Mouse (Mus musculus) left cerebral cortex, adult 6 months (tissue): ENCODE measurements around the gene Lamb2. TPM values are rescaled to one million over a fixed set of nuclear protein-coding genes. Genes with fewer than 3 reads are reported as not detected.

Experiments
- long read RNA-seq, 2 experiments: library from polyadenylated mRNA; unstranded; transcript quantifications; one replicate each; pipeline ENCODE4 v2.0.0; 2019 to 2020
- polyA plus RNA-seq: library from polyadenylated mRNA; unstranded; fragments of <200 nt; fragmentation: Nextera tagmentation; gene quantifications from 2 replicates; pipeline ENCODE4 v1.2.3, GENCODE M21; 2021

The Lamb2 gene
- polyA plus RNA-seq: 3.7 and 4.3 TPM in 2 replicates
- long read RNA-seq, experiment 1, full-length matches to known transcripts: 8 of 20 reads
- long read RNA-seq, experiment 1, partial matches to known transcripts: 6 of 20 reads
- long read RNA-seq, experiment 1, other reads (novel, unspliced or antisense): 6 of 20 reads
- long read RNA-seq, experiment 2, partial matches to known transcripts: 8 of 8 reads
- long read RNA-seq, experiment 2, other reads (novel, unspliced or antisense): 0 of 8 reads

GRCm38 (mm10) chr9:108479721-108480351 is at the start of gene Lamb2:
TSS of gene Lamb2 (plus strand) at chr9:108479736.

GRCm38 (mm10) chr9:108436182-108436581 is 43.4 kb upstream of the Lamb2 start, which contains the start of gene BC048562:
TSS of gene BC048562 (plus strand) at chr9:108436482.

GRCm38 (mm10) chr9:108460319-108461178 is 19.0 kb upstream of the Lamb2 start, which contains the start of gene Ccdc71:
TSS of gene Ccdc71 (plus strand) at chr9:108460527.

GRCm38 (mm10) chr9:108461181-108461631 is 18.3 kb upstream of the Lamb2 start, which contains the start of gene Klhdc8b:
TSS of gene Klhdc8b (minus strand) at chr9:108461581.

GRCm38 (mm10) chr9:108490559-108491285 is 11.2 kb downstream of the Lamb2 start, which contains the start of gene Usp19:
TSS of gene Usp19 (plus strand) at chr9:108490602.

GRCm38 (mm10) chr9:108507619-108508434 is 28.3 kb downstream of the Lamb2 start, which contains the start of gene Qars:
TSS of gene Qars (plus strand) at chr9:108507706.

GRCm38 (mm10) chr9:108516380-108517251 is 37.1 kb downstream of the Lamb2 start, which contains the start of gene Qrich1:
TSS of gene Qrich1 (plus strand) at chr9:108516806.

Other genes with a start within 250 kb of the Lamb2 start
- 29.7 and 39.5 TPM in 2 replicates for gene Dag1, start 215.8 kb upstream of the Lamb2 start, polyA plus RNA-seq
- 108 and 150 TPM in 2 replicates for gene Nicn1, start 189.3 kb upstream of the Lamb2 start, polyA plus RNA-seq
- 40.1 and 51.1 TPM in 2 replicates for gene Amt, start 182.9 kb upstream of the Lamb2 start, polyA plus RNA-seq
- gene Rhoa, start 173.6 kb upstream of the Lamb2 start, polyA plus RNA-seq: 152 and 166 TPM in 2 replicates
- gene Tcta, start 173.6 kb upstream of the Lamb2 start, polyA plus RNA-seq: 48.4 and 51.8 TPM in 2 replicates
- 175 and 176 TPM in 2 replicates for gene Gpx1, start 140.8 kb upstream of the Lamb2 start, polyA plus RNA-seq
- 37.5 and 44.5 TPM in 2 replicates for gene Usp4, start 131.9 kb upstream of the Lamb2 start, polyA plus RNA-seq
- gene 1700102P08Rik, start 86.9 kb upstream of the Lamb2 start, polyA plus RNA-seq: 0.23 and 0.31 TPM in 2 replicates
- gene Ccdc36, start 51.3 kb upstream of the Lamb2 start, polyA plus RNA-seq: 0.20 TPM in 2 replicates
- gene BC048562, start 43.3 kb upstream of the Lamb2 start, polyA plus RNA-seq: not detected in 2 replicates
- 20.5 and 20.9 TPM in 2 replicates for gene Ccdc71, start 19.2 kb upstream of the Lamb2 start, polyA plus RNA-seq
- 17.6 and 22.8 TPM in 2 replicates for gene Klhdc8b, start 18.2 kb upstream of the Lamb2 start, polyA plus RNA-seq
- gene Usp19, start 10.9 kb downstream of the Lamb2 start, polyA plus RNA-seq: 12.0 and 22.8 TPM in 2 replicates
- 48.3 and 58.7 TPM in 2 replicates for gene Qars, start 28.0 kb downstream of the Lamb2 start, polyA plus RNA-seq
- gene Qrich1, start 37.1 kb downstream of the Lamb2 start, polyA plus RNA-seq: 60.6 and 69.0 TPM in 2 replicates
- 54.1 and 56.5 TPM in 2 replicates for gene Impdh2, start 80.5 kb downstream of the Lamb2 start, polyA plus RNA-seq
- 130 and 156 TPM in 2 replicates for gene Ndufaf3, start 87.7 kb downstream of the Lamb2 start, polyA plus RNA-seq
- 79.3 and 89.5 TPM in 2 replicates for gene Dalrd3, start 90.2 kb downstream of the Lamb2 start, polyA plus RNA-seq
- gene Wdr6, start 99.0 kb downstream of the Lamb2 start, polyA plus RNA-seq: 34.9 and 43.3 TPM in 2 replicates
- 125 and 139 TPM in 2 replicates for gene P4htm, start 117.9 kb downstream of the Lamb2 start, polyA plus RNA-seq
- 16.5 and 22.1 TPM in 2 replicates for gene Arih2, start 169.7 kb downstream of the Lamb2 start, polyA plus RNA-seq
- 8.5 and 11.6 TPM in 2 replicates for gene Slc25a20, start 182.4 kb downstream of the Lamb2 start, polyA plus RNA-seq
- gene Prkar2a, start 209.6 kb downstream of the Lamb2 start, polyA plus RNA-seq: 7.0 and 16.0 TPM in 2 replicates